Mouse (Mus musculus) brain, embryonic 14.5 days (tissue): Measurements from ENCODE around the gene Olfr656.

Experiments used
- CTCF ChIP-seq: fragments of 200-500 bp; IDR thresholded peaks from 2 replicates; pipeline ENCODE4 v1.5.1; 2012; ENCODE audit warnings: inconsistent platforms, mild to moderate bottlenecking, moderate library complexity, borderline replicate concordance; ENCODE audit not compliant: insufficient read depth, insufficient read length; ENCODE audit errors: extremely low read depth
- POLR2A ChIP-seq: fragments of 200-500 bp; IDR thresholded peaks from 2 replicates; pipeline ENCODE4 v1.6.1; 2012; ENCODE audit warnings: mild to moderate bottlenecking, inconsistent platforms, borderline replicate concordance; ENCODE audit not compliant: poor library complexity, insufficient read depth, insufficient read length, severe bottlenecking; ENCODE audit errors: extremely low read depth

- TF ChIP-seq POLR2A (no peak), CTCF (no peak)
Measured at GRCm38 (mm10) chr7:104604727-104605126, 9.0 kb upstream of the Olfr656 start.
